Mouse (Mus musculus) Muller cell, postnatal 12 days (primary cell): ENCODE data around the gene Phactr3.

Experiments
- DNase-seq: peaks from one replicate; pipeline ENCODE4 v3.0.0-alpha.2; 2015; ENCODE audit errors: inconsistent ontology term

Gene Phactr3

GRCm38 (mm10) chr2:178135713-178136112, 16.9 kb downstream of the Phactr3 start:
- DNase-seq: no peak

- DNase-seq: peak; percentile 31
Observed at GRCm38 (mm10) chr2:178137518-178137917, 18.7 kb downstream of the Phactr3 start.

GRCm38 (mm10) chr2:178141489-178141922, 22.7 kb downstream of the Phactr3 start:
- DNase-seq: no peak

GRCm38 (mm10) chr2:178142291-178143023, 23.7 kb downstream of the Phactr3 start:
- DNase-seq: no peak

- DNase-seq: no peak
Observed at GRCm38 (mm10) chr2:178143024-178143415, 24.2 kb downstream of the Phactr3 start.

GRCm38 (mm10) chr2:178143898-178144297, 25.1 kb downstream of the Phactr3 start:
- no peak for DNase-seq

GRCm38 (mm10) chr2:178149312-178149711, 30.5 kb downstream of the Phactr3 start:
- no peak for DNase-seq

GRCm38 (mm10) chr2:178150697-178151096, 31.9 kb downstream of the Phactr3 start:
- no peak for DNase-seq

GRCm38 (mm10) chr2:178153601-178154000, 34.8 kb downstream of the Phactr3 start:
- DNase-seq: no peak

GRCm38 (mm10) chr2:178154129-178154528, 35.4 kb downstream of the Phactr3 start:
- DNase-seq: no peak

GRCm38 (mm10) chr2:178154576-178154975, 35.8 kb downstream of the Phactr3 start:
- DNase-seq: no peak

GRCm38 (mm10) chr2:178155176-178155916, 36.6 kb downstream of the Phactr3 start:
- DNase-seq: no peak

- no peak for DNase-seq
Observed at GRCm38 (mm10) chr2:178155917-178156282, 37.1 kb downstream of the Phactr3 start.

- no peak for DNase-seq
Observed at GRCm38 (mm10) chr2:178158936-178159335, 40.2 kb downstream of the Phactr3 start.

- no peak for DNase-seq
Observed at GRCm38 (mm10) chr2:178163981-178164380, 45.2 kb downstream of the Phactr3 start.

GRCm38 (mm10) chr2:178165943-178166342, 47.2 kb downstream of the Phactr3 start:
- DNase-seq: no peak

GRCm38 (mm10) chr2:178169983-178170382, 51.2 kb downstream of the Phactr3 start:
- DNase-seq: no peak

- DNase-seq: no peak
Observed at GRCm38 (mm10) chr2:178173951-178174350, 55.2 kb downstream of the Phactr3 start.

GRCm38 (mm10) chr2:178175286-178175931, 56.6 kb downstream of the Phactr3 start:
- peak; percentile 33 for DNase-seq

- no peak for DNase-seq
Observed at GRCm38 (mm10) chr2:178184251-178184650, 65.5 kb downstream of the Phactr3 start.

- no peak for DNase-seq
Observed at GRCm38 (mm10) chr2:178184862-178185261, 66.1 kb downstream of the Phactr3 start.

- DNase-seq: no peak
Observed at GRCm38 (mm10) chr2:178188988-178189387, 70.2 kb downstream of the Phactr3 start.

- DNase-seq: no peak
Observed at GRCm38 (mm10) chr2:178192881-178193280, 74.1 kb downstream of the Phactr3 start.
